8 mouse cellular contexts compared by ENCODE assay signal in the genomic region with DNA sequence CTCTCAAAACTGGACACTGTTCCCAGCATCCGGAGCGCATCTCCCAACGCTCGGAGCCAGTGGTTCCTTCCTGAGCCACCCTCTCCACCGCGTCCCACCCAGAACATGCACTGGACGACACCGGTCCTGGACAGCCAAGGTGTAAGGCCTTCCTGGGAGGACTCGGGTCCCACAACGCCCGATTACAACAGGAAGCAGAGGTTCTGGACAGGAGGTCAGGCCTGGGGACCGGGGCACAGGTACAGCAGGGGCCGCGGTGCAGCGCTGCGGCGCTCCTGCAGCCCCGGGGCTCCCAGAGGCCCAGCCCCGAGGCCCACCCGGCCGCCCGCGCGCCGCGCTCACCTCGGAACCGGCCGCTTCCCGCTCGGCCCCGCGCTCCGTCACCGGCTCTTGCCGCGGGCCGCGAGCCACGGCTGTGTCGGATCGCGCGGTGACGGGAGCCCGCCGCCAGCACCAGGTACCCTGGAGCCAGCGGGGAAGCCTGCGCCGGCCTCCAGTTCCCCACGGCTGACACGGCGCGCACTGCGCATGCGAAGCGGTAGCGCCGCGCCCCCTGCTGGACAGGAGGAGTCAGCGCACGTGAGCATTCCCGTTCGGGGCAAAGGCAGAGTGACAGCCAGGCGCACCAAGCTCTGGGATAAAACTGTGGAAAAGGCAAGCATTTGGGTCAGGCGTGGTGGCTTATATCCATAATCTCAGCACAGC. TPM values are rescaled to one million over a fixed set of nuclear protein-coding genes. Genes with fewer than 3 reads are reported as not detected.
DNase-seq lines count a peak whose midpoint lies in the region; ATAC-seq lines count a peak whose summit lies in the region.

Gene Ext2, minus strand, starts transcription at position 524 of the 705 bp plus-strand sequence.

- intact Hi-C loops in gastrocnemius, postnatal 14 days (cut with DNase I; ENCODE audit: low total_unique reads) = no loop called here
- intact Hi-C loops in left cerebral cortex, postnatal 10 days (cut with DNase I) = no loop called here

- ATAC-seq in inflammation-experienced regulatory T-cells, adult 6 months = peak; percentile 83
- peak; percentile 86 for ATAC-seq in megakaryocyte-erythroid progenitor cell, adult 5-6 weeks (replicated peaks; ENCODE audit: low FRiP score, low TSS enrichment, poor library complexity, severe bottlenecking)

- DNase-seq in adipocyte (ENCODE audit: low spot score) = peak; percentile 91
- DNase-seq in embryo, embryonic 10 days (ENCODE audit: low spot score) = peak; percentile 95
- DNase-seq in gastrocnemius, postnatal 14 days = peak; percentile 89
- DNase-seq in left cerebral cortex, postnatal 10 days (ENCODE audit: extremely low spot score in 1 of 2, low spot score in 2 of 2) = peak; percentile 82 to 91
- peak; percentile 90 for DNase-seq in right cerebral cortex, postnatal 25 days
- DNase-seq in urinary bladder, postnatal 4 days (ENCODE audit: low spot score in 2 of 2) = peak; percentile 83 to 92

RNA-seq across cellular contexts. Expression of gene Ext2, which starts in this region (rescaled TPM):
- total RNA-seq in gastrocnemius, postnatal 14 days (2021) = 10 to 100 TPM; 33.5 to 37.8 TPM
- 10 to 100 TPM in 2 of 3 experiments, 1 to 10 TPM in 1; 9.6 to 13.7 (median 12.9) TPM for polyA plus RNA-seq in inflammation-experienced regulatory T-cells, adult 6 months (2017; shearing (Covaris generic))
- total RNA-seq in left cerebral cortex, postnatal 10 days (2021) = 10 to 100 TPM; 55.5 to 58.1 TPM
- total RNA-seq in megakaryocyte-erythroid progenitor cell, adult 5-6 weeks (2014; fragmentation: Nextera tagmentation) = 49.9 and 50.8 TPM in 2 replicates
- 28.5 and 42.0 TPM in 2 replicates for total RNA-seq in megakaryocyte-erythroid progenitor cell, adult 5-6 weeks (2017)

Comparison
In these comparisons a context has a peak if more than half of its experiments do, and no peak if none do; other contexts are left out.
1. Peak in every context shown above with its lines: DNase-seq and ATAC-seq.